Mouse (Mus musculus): ENCODE measurements at regions not wholly inside any gene's neighbourhood (a gene's known extent, or its start where the extent isn't known, plus 50 kb on each side); places are given as distances from the start of the nearest gene placed in this dataset.

DNA sequence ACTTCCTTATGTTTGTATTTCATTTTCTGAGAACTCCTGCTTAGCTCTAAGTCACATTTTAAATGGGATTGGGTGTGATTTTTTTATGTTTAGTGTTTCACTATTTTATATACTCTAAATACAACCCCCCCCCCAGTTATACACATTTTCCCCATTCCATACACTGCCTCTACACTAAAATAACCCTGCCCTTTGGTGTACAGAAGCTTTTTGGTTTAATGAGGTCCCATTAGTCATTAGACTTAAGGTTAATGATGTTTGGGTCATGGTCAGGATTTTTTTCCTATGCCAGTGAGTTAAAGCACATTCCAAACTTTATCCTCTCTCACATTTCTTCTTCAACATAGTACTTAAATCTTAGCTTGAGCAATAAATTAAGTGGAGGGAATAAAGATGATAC is 149.2 kb downstream of the Tinag start:
- Histone ChIP-seq H3K36me3 (ENCODE audit: insufficient read depth, low read length) (no peaks in the 10 kb centered on the region), H3K4me2 (ENCODE audit: low read length) (no peak overlapping the region), H3K27ac (no peak overlapping the region), H3K4me3 (replicated peaks; ENCODE audit: low read depth, low read length) (no peak overlapping the region), H3K9ac (ENCODE audit: low read depth, low read length) (no peak overlapping the region), H3K4me1 (replicated peaks; ENCODE audit: insufficient read depth, low read length) (no peaks in the 10 kb centered on the region), H3K9me3 (replicated peaks; ENCODE audit: low read length) (no peaks in the 10 kb centered on the region), H3K27me3 (ENCODE audit: insufficient read depth, low read length) (no peaks in the 10 kb centered on the region)
- DNase-seq (ENCODE audit: low spot score) (peak; percentile 64), ATAC-seq (replicated peaks; ENCODE audit: low FRiP score, low read depth) (no peak)
- TF ChIP-seq CTCF (IDR thresholded peaks at IDR 0.05; ENCODE audit: low read depth): no peak

DNA sequence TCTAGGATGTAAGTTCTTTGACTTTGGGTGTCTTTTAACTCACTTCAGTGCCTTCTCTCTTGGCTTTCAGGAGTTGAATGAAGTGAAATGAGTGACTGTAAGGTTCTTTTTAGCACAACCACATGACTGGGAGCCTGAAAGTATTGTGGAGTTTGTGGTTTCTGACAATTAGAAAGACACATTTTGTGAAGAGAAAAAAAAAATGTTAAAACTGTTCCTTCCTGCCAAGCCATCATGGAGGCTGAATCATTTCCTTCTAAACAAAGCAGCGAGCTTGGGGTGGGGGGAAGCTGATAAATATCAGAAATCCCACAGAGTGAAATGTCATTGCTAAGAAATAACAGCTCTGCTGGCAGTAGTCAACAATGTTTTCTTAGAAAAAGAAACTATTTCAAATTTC is 163.8 kb downstream of the Tinag start:
- Histone ChIP-seq H3K9ac (ENCODE audit: low read depth, low read length) (no peak overlapping the region), H3K27ac (no peak overlapping the region), H3K36me3 (ENCODE audit: insufficient read depth, low read length) (no peaks in the 10 kb centered on the region), H3K4me2 (ENCODE audit: low read length) (no peak overlapping the region), H3K27me3 (ENCODE audit: insufficient read depth, low read length) (no peaks in the 10 kb centered on the region), H3K4me1 (replicated peaks; ENCODE audit: insufficient read depth, low read length) (no peaks in the 10 kb centered on the region), H3K4me3 (replicated peaks; ENCODE audit: low read depth, low read length) (no peak overlapping the region), H3K9me3 (replicated peaks; ENCODE audit: low read length) (no peaks in the 10 kb centered on the region)
- ATAC-seq (replicated peaks; ENCODE audit: low FRiP score, low read depth) (no peak), DNase-seq (ENCODE audit: low spot score) (no peak)
- no peak for TF ChIP-seq CTCF (IDR thresholded peaks at IDR 0.05; ENCODE audit: low read depth)
- WGBS: 32% methylated on average over 1 of the region's 1 CpGs

DNA sequence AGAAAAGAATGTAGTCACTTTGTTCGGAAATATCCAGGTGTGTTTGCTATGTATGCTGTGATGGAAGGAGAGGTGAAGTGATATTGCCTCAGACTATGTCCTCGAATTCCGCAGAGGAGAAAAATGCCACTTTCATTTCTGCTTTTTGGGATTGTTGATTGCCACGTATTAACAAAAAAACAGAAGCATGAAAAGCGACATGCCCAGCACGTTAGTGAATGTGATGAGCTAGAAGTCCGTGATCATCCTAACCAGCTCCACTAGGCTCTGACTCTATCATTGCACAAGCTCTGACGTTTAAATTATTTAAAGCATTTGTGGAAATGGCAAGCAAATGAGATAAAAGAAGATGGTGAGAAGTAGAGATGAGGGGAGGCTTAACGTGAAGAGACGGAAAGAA is 169.6 kb downstream of the Tinag start:
- no peak for TF ChIP-seq CTCF (IDR thresholded peaks at IDR 0.05; ENCODE audit: low read depth)
- H3K9ac ChIP-seq (ENCODE audit: low read depth, low read length): no peak overlapping the region
- no peak overlapping the region for H3K27ac ChIP-seq
- H3K27me3 ChIP-seq (ENCODE audit: insufficient read depth, low read length): no peaks in the 10 kb centered on the region
- DNase-seq (ENCODE audit: low spot score) (no peak), ATAC-seq (replicated peaks; ENCODE audit: low FRiP score, low read depth) (no peak)
- H3K4me2 ChIP-seq (ENCODE audit: low read length): no peak overlapping the region
- WGBS: 85% methylated on average over 10 of the region's 10 CpGs
- H3K9me3 ChIP-seq (replicated peaks; ENCODE audit: low read length): no peaks in the 10 kb centered on the region
- no peak overlapping the region for H3K4me3 ChIP-seq (replicated peaks; ENCODE audit: low read depth, low read length)
- no peaks in the 10 kb centered on the region for H3K36me3 ChIP-seq (ENCODE audit: insufficient read depth, low read length)
- no peaks in the 10 kb centered on the region for H3K4me1 ChIP-seq (replicated peaks; ENCODE audit: insufficient read depth, low read length)

DNA sequence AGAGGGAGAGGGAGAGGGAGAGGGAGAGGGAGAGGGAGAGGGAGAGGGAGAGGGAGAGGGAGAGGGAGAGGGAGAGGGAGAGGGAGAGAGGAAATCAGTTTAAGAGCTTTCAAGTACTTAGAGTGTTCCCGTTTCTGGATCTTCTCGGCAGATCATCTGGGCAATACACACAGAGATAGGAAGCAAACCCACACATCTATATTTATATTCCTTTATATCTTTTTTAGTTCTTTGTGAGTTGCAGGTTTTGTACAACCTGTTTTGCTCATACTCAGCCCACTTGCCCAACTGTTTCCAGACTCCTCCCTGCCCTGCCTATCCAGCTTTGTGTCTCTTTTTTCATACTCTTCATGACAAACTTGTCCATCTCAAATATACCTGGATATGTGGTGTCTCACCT is 173.2 kb downstream of the Tinag start:
- ATAC-seq (replicated peaks; ENCODE audit: low FRiP score, low read depth) (no peak), DNase-seq (ENCODE audit: low spot score) (no peak)
- no peaks in the 10 kb centered on the region for H3K27me3 ChIP-seq (ENCODE audit: insufficient read depth, low read length)
- TF ChIP-seq CTCF (IDR thresholded peaks at IDR 0.05; ENCODE audit: low read depth): no peak
- no peak overlapping the region for H3K9ac ChIP-seq (ENCODE audit: low read depth, low read length)
- H3K4me3 ChIP-seq (replicated peaks; ENCODE audit: low read depth, low read length): no peak overlapping the region
- WGBS: 92% methylated on average over 2 of the region's 2 CpGs
- H3K9me3 ChIP-seq (replicated peaks; ENCODE audit: low read length): no peaks in the 10 kb centered on the region
- H3K4me1 ChIP-seq (replicated peaks; ENCODE audit: insufficient read depth, low read length): no peaks in the 10 kb centered on the region
- H3K4me2 ChIP-seq (ENCODE audit: low read length): no peak overlapping the region
- no peaks in the 10 kb centered on the region for H3K36me3 ChIP-seq (ENCODE audit: insufficient read depth, low read length)
- H3K27ac ChIP-seq: no peak overlapping the region

DNA sequence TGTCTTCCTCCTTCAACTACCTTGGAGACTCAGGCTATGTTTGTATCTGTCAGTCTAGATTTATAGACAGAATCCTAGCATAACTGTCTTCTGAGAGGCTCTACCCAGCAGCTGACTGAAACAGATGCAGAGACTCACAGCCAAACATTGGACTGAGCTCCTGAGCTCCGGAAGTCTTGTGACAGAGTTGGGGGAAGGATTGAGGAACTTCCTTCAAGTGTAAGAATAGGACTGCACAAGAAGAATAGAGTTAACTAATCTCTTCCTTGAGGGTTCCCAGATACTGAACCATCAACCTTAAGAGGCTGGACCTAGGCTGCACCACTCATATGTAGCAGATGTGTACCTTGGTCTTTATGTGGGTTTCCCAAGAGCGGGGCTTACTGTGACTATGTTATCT is 176.0 kb downstream of the Tinag start:
- Histone ChIP-seq H3K4me2 (ENCODE audit: low read length) (no peak overlapping the region), H3K9me3 (replicated peaks; ENCODE audit: low read length) (no peaks in the 10 kb centered on the region), H3K27me3 (ENCODE audit: insufficient read depth, low read length) (no peaks in the 10 kb centered on the region), H3K4me1 (replicated peaks; ENCODE audit: insufficient read depth, low read length) (no peaks in the 10 kb centered on the region), H3K36me3 (ENCODE audit: insufficient read depth, low read length) (no peaks in the 10 kb centered on the region), H3K4me3 (replicated peaks; ENCODE audit: low read depth, low read length) (no peak overlapping the region), H3K9ac (ENCODE audit: low read depth, low read length) (no peak overlapping the region), H3K27ac (no peak overlapping the region)
- WGBS: 89% methylated on average over 2 of the region's 2 CpGs
- DNase-seq (ENCODE audit: low spot score) (no peak), ATAC-seq (replicated peaks; ENCODE audit: low FRiP score, low read depth) (no peak)
- no peak for TF ChIP-seq CTCF (IDR thresholded peaks at IDR 0.05; ENCODE audit: low read depth)

DNA sequence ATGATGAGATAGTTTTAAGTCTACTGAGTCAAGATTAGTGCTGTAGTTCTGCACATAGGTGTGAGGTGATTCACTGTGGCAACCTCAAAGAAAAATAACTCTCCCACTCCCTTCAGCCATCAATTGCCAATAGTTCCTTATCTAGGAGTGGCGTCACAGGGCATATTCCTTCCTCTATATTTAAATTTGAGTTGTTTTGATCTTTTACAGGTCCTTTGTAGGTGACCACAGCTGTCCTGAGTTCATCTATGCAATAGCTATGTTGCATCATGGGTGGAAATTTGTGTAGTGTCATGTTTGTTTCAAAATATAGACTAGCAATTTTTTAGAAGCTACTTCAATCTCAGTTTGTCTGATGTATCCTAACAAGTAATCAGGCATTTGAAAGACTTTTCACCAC is 177.0 kb downstream of the Tinag start:
- no peak overlapping the region for H3K4me3 ChIP-seq (replicated peaks; ENCODE audit: low read depth, low read length)
- TF ChIP-seq CTCF (IDR thresholded peaks at IDR 0.05; ENCODE audit: low read depth): no peak
- ATAC-seq (replicated peaks; ENCODE audit: low FRiP score, low read depth): no peak

DNA sequence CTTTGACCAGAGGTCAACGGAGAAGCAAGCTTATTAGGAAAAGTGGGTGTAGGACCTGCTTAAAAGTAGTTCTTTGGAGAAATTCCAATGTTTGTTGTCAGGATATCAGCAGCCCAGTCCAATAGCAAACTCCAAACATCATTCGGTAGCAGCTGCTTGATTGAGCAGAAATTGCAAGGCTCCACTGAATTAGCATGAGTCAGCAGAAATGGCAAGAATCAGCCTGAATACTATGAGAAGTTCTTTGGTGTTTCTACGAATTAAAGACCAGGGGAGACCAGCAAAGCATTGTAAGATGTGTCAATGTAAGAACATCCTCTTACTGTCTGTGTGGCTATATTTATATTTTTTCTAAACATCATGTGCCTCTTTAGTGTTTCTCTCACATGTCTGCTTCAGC is 223.4 kb downstream of the Tinag start:
- ATAC-seq (replicated peaks; ENCODE audit: low FRiP score, low read depth) (no peak), DNase-seq (ENCODE audit: low spot score) (no peak)
- H3K4me1 ChIP-seq (replicated peaks; ENCODE audit: insufficient read depth, low read length): no peaks in the 10 kb centered on the region
- H3K4me2 ChIP-seq (ENCODE audit: low read length): no peak overlapping the region
- H3K9ac ChIP-seq (ENCODE audit: low read depth, low read length): no peak overlapping the region
- WGBS: 83% methylated on average over 3 of the region's 3 CpGs
- no peaks in the 10 kb centered on the region for H3K36me3 ChIP-seq (ENCODE audit: insufficient read depth, low read length)
- no peaks in the 10 kb centered on the region for H3K27me3 ChIP-seq (ENCODE audit: insufficient read depth, low read length)
- no peak overlapping the region for H3K4me3 ChIP-seq (replicated peaks; ENCODE audit: low read depth, low read length)
- TF ChIP-seq CTCF (IDR thresholded peaks at IDR 0.05; ENCODE audit: low read depth): no peak
- H3K27ac ChIP-seq: no peak overlapping the region
- no peaks in the 10 kb centered on the region for H3K9me3 ChIP-seq (replicated peaks; ENCODE audit: low read length)

More for the DNA sequence above, 177.0 kb downstream of the Tinag start:
- DNase-seq (ENCODE audit: low spot score): no peak
- 54% methylated on average over 1 of the region's 1 CpGs for WGBS
- no peaks in the 10 kb centered on the region for H3K27me3 ChIP-seq (ENCODE audit: insufficient read depth, low read length)
- H3K36me3 ChIP-seq (ENCODE audit: insufficient read depth, low read length): no peaks in the 10 kb centered on the region
- H3K4me2 ChIP-seq (ENCODE audit: low read length): no peak overlapping the region
- H3K27ac ChIP-seq: no peak overlapping the region
- H3K4me1 ChIP-seq (replicated peaks; ENCODE audit: insufficient read depth, low read length): no peaks in the 10 kb centered on the region
- no peak overlapping the region for H3K9ac ChIP-seq (ENCODE audit: low read depth, low read length)
- no peaks in the 10 kb centered on the region for H3K9me3 ChIP-seq (replicated peaks; ENCODE audit: low read length)
